Mouse (Mus musculus) bone marrow macrophage, adult 2 months (primary cell): ENCODE measurements around the gene Stpg4. TPM values are rescaled to one million over a fixed set of nuclear protein-coding genes. Genes with fewer than 3 reads are reported as not detected.

Experiments used
- H3K27ac ChIP-seq: 2 replicates; pipeline ENCODE4 v1.5.1; 2012; ENCODE audit warnings: low read depth, low read length; ENCODE audit not compliant: insufficient read depth
- H3K4me1 ChIP-seq: 2 replicates; pipeline ENCODE4 v1.6.1; 2012; ENCODE audit warnings: low read length; ENCODE audit not compliant: control insufficient read depth, insufficient read depth
- H3K4me3 ChIP-seq: 2 replicates; pipeline ENCODE4 v1.5.1; 2012; ENCODE audit warnings: mild to moderate bottlenecking, low read length, moderate library complexity; ENCODE audit not compliant: insufficient read depth
- CTCF ChIP-seq: IDR thresholded peaks from 2 replicates; pipeline ENCODE4 v1.5.1; 2012; ENCODE audit warnings: low read depth, mild to moderate bottlenecking, low read length, moderate library complexity
- POLR2A ChIP-seq: IDR thresholded peaks from 2 replicates; pipeline ENCODE4 v1.6.1; 2012; ENCODE audit warnings: mild to moderate bottlenecking, low read depth, low read length, borderline replicate concordance
- polyA plus RNA-seq: library from polyadenylated mRNA; stranded (reverse); fragments of >200 nt; gene quantifications from 2 replicates; pipeline ENCODE4 v1.2.4, GENCODE M21; 2012; ENCODE audit not compliant: missing spikeins, insufficient read depth, insufficient read length

Stpg4 gene
- polyA plus RNA-seq, 1 experiment = not detected

DNA sequence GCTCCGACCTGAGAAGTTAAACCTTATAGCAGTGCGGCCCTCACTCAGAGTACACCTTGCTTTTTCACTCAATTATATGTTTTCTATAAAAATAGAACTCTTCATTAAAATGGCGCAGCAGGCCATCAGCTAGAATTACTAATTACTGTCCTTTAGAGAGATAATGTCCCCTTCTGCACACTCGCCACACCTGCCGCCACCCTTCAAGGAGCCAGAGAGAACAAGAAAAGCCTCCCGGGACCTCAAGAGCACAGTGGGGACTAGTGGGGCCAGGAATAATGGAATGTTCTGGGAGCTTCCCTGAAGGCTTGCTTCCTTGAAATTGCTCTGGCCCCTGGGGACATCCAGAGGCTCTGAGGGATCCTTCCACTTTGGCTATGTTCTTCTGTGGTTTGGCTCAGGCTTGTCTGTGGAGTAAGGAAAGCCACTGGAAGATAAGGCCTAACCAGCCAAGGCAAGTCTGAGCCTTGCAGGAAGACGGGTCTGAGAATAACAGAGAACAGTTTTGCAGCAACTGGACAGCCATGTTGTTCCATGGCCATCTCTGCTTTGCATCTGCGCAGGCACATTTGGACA is 73.7 kb downstream of the Stpg4 start:
- no peak for TF ChIP-seq POLR2A
- Histone ChIP-seq H3K27ac (no peak overlapping the region), H3K4me3 (no peak overlapping the region), H3K4me1 (peaks cover 17% of the 10 kb centered on the region)

DNA sequence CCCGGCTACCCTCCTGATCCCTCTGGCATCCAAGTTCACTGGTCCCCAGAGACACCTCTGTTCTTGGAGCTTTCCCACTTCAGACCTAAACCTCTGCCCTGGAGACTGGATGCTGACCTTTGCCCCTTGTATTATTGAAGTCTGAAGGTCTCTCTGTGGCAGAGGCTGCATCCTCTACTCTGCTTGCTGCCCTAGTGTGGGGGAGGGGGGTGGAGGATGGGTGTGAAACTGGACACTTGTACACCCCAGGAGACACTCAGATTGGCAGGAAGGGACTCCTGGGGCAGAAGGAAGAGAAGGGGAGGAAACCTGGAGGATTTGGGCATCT is 74.7 kb downstream of the Stpg4 start:
- Histone ChIP-seq H3K4me3 (no peak overlapping the region), H3K27ac (no peak overlapping the region), H3K4me1 (peaks cover 17% of the 10 kb centered on the region)
- TF ChIP-seq POLR2A = no peak
- TF ChIP-seq CTCF = no peak

- Histone ChIP-seq H3K4me3 (no peak overlapping the region), H3K4me1 (peaks cover 17% of the 10 kb centered on the region), H3K27ac (no peak overlapping the region)
- TF ChIP-seq CTCF = no peak
- TF ChIP-seq POLR2A = no peak
Measured at GRCm38 (mm10) chr17:87352106-87352897, 75.2 kb downstream of the Stpg4 start.

GRCm38 (mm10) chr17:87351241-87352105 is 76.1 kb downstream of the Stpg4 start:
- H3K27ac ChIP-seq = no peak overlapping the region
- H3K4me1 ChIP-seq = peaks cover 17% of the 10 kb centered on the region
- no peak overlapping the region for H3K4me3 ChIP-seq
- TF ChIP-seq POLR2A (no peak), CTCF (no peak)

DNA sequence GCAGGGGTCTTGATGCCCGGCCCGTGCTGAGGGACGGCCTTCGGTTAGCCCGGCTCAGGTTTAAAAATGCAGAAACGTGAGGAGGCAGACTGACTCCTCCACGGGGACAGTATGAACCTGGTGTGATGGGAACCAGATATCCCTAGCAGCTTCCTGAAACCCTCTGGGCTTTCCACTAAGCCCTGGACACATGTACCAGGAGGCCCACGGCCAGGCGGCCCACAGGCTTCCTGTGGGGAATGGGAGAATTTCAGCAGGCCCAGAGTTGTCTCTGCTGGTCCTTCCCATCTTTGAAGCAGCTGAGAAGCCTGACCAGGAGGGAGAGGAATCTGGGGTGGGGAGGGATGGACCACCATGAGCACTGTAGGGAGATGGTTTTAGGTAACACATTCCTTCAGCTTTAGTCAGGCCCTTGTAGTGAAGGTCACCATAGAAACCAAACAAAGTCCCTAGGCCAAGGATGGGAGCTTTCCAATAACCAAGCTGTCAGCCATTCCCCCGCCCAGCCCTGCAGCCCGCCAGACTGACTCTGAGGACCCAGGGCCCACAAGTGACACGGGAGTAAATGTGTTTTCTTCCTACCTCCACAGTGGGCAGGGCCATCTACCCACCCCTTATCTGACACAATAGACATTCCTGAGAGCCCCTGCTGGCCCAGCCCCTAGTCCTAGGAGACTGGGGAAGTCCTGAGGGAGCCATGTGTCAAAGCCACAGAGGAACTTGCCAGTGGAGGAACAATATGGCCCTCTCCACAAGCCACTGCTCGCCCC is 76.9 kb downstream of the Stpg4 start:
- TF ChIP-seq CTCF (no peak), POLR2A (no peak)
- H3K4me3 ChIP-seq = no peak overlapping the region
- H3K27ac ChIP-seq = 0 out of 2 replicates have a peak overlapping the region, but pooled peaks have one; percentile 22
- peaks cover 17% of the 10 kb centered on the region for H3K4me1 ChIP-seq

- H3K27ac ChIP-seq = no peak overlapping the region
- no peak for TF ChIP-seq CTCF
- TF ChIP-seq POLR2A = no peak
- H3K4me3 ChIP-seq = no peak overlapping the region
- H3K4me1 ChIP-seq = peaks cover 17% of the 10 kb centered on the region
Measured at GRCm38 (mm10) chr17:87349575-87349974, 78.0 kb downstream of the Stpg4 start.

DNA sequence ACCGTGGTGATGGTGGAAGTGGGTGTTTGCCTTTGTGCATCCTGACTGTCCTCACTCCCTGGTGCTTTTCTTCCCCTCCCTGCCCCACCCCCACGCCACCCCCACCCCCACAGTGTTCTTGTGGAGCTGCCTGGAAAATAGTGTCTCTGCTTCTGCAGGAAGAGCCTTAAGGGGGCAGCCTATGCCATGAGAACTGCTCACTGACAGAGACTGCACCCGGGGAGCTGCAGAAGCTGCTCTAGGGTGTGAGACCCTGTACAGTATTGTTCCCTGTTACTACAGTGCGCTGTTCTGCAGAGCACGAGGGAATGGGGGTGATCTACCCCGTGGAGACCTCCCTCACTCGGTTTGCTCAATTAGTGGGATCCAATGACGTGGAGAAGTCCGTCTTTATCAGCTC is 78.5 kb downstream of the Stpg4 start:
- no peak for TF ChIP-seq CTCF
- no peak for TF ChIP-seq POLR2A
- Histone ChIP-seq H3K4me3 (no peak overlapping the region), H3K27ac (no peak overlapping the region), H3K4me1 (peaks cover 13% of the 10 kb centered on the region)

- no peak overlapping the region for H3K27ac ChIP-seq
- H3K4me3 ChIP-seq = no peak overlapping the region
- peaks cover 9% of the 10 kb centered on the region for H3K4me1 ChIP-seq
- TF ChIP-seq CTCF = no peak
- TF ChIP-seq POLR2A = no peak
Measured at GRCm38 (mm10) chr17:87348353-87348752, 79.2 kb downstream of the Stpg4 start.

GRCm38 (mm10) chr17:87345252-87345593 is 82.3 kb downstream of the Stpg4 start:
- no peak overlapping the region for H3K27ac ChIP-seq
- H3K4me1 ChIP-seq = no peaks in the 10 kb centered on the region
- no peak overlapping the region for H3K4me3 ChIP-seq
- TF ChIP-seq CTCF (no peak), POLR2A (no peak)
